Mouse (Mus musculus) liver, adult 2 months (tissue): ENCODE data around the gene Gpr84. TPM values are rescaled to one million over a fixed set of nuclear protein-coding genes. Genes with fewer than 3 reads are reported as not detected.
A peak's percentile ranks its signal among the peaks of the same experiment; 100 is the strongest.

Source experiments
- DNase-seq: peaks from one replicate; pipeline ENCODE4 v3.0.0-alpha.2; 2011; ENCODE audit warnings: low read depth, low spot score; ENCODE audit errors: extremely low read depth
- H3K27ac ChIP-seq: fragments of 200-500 bp; replicated peaks from 2 replicates; pipeline ENCODE4 v1.5.1; 2012; ENCODE audit warnings: low read depth, mild to moderate bottlenecking, control low read depth, inconsistent platforms, low read length; ENCODE audit not compliant: insufficient read depth
- H3K27me3 ChIP-seq: fragments of 200-500 bp; 2 replicates; pipeline ENCODE4 v1.6.1; 2012; ENCODE audit warnings: mild to moderate bottlenecking, moderate library complexity, low read length, inconsistent platforms; ENCODE audit not compliant: control insufficient read depth, insufficient read depth
- H3K36me3 ChIP-seq: fragments of 200-500 bp; 2 replicates; pipeline ENCODE4 v1.6.1; 2012; ENCODE audit warnings: low read length, inconsistent platforms; ENCODE audit not compliant: control insufficient read depth, insufficient read depth
- H3K4me1 ChIP-seq: fragments of 200-500 bp; 2 replicates; pipeline ENCODE4 v1.6.1; 2011; ENCODE audit warnings: low read length; ENCODE audit not compliant: control insufficient read depth, insufficient read depth
- H3K4me3 ChIP-seq: fragments of 200-500 bp; 2 replicates; pipeline ENCODE4 v1.5.1; 2011; ENCODE audit warnings: low read depth, mild to moderate bottlenecking, control low read depth, low read length, moderate library complexity; ENCODE audit not compliant: insufficient read depth
- H3K79me2 ChIP-seq: fragments of 200-500 bp; 2 replicates; pipeline ENCODE4 v1.6.1; 2012; ENCODE audit warnings: inconsistent platforms, mild to moderate bottlenecking, low read length, moderate library complexity; ENCODE audit not compliant: control insufficient read depth, insufficient read depth
- H3K9ac ChIP-seq: fragments of 200-500 bp; 2 replicates; pipeline ENCODE4 v1.6.1; 2012; ENCODE audit warnings: low read depth, mild to moderate bottlenecking, control low read depth, inconsistent platforms, low read length
- CTCF ChIP-seq: fragments of 200-500 bp; IDR thresholded peaks from 2 replicates; pipeline ENCODE4 v1.5.1; 2011; ENCODE audit warnings: low read depth, low read length, control low read depth
- POLR2A ChIP-seq: fragments of 200-500 bp; IDR thresholded peaks from 2 replicates; pipeline ENCODE4 v1.6.1; 2011; ENCODE audit warnings: low read length, control low read depth; ENCODE audit not compliant: insufficient read depth; ENCODE audit errors: extremely low read depth
- WGBS: fragments of 180-500 bp; shearing (Covaris S2); methylation state at CpG from one replicate; pipeline ENCODE4 v1.1.7; 2018; 5-methylcytosine and 5-hydroxymethylcytosine counted together
- polyA plus RNA-seq: library from polyadenylated mRNA; depleted of rRNA; stranded (reverse); fragments of >200 nt; gene quantifications from 2 replicates; pipeline ENCODE4 v1.2.3, GENCODE M21; 2012
- total RNA-seq: library from RNA; depleted of rRNA; stranded (reverse); fragments of >200 nt; gene quantifications from 2 replicates; pipeline ENCODE4 v1.2.3, GENCODE M21; 2014

The Gpr84 gene
- total and polyA plus RNA-seq, 2 experiments: 0.09 to 0.12 TPM

DNA sequence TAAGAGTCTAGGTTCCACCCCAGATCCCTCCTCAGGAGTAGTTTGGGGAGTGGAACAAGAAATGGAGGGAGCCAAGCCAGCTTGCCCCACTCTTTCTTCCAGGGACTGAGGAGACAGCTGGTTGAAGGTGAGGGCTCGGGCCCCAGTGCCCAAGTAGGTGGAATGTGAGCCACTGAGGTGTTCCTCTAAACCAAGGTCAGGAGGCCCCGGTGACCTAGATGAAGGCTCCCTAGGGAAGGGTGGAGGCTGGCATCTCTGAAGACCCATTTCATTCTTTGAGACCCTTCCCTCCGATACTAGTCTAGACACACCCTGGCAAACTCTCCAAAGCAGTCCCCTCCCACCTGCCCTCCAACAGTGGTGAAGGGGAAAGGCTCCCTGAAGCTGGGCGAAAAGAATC is 12.0 kb upstream of the Gpr84 start:
- DNase-seq: no peak
- H3K27me3 ChIP-seq: no peaks in the 10 kb centered on the region
- WGBS: 71% methylated on average over 4 of the region's 4 CpGs
- no peaks in the 10 kb centered on the region for H3K36me3 ChIP-seq
- peaks cover 5% of the 10 kb centered on the region for H3K4me1 ChIP-seq
- peak overlapping the region; percentile 74; the same call in 1 of the 2 replicates for H3K9ac ChIP-seq
- no peaks in the 10 kb centered on the region for H3K79me2 ChIP-seq
- no peak overlapping the region for H3K27ac ChIP-seq
- no peak for TF ChIP-seq CTCF
- no peak for TF ChIP-seq POLR2A
- no peak overlapping the region for H3K4me3 ChIP-seq

DNA sequence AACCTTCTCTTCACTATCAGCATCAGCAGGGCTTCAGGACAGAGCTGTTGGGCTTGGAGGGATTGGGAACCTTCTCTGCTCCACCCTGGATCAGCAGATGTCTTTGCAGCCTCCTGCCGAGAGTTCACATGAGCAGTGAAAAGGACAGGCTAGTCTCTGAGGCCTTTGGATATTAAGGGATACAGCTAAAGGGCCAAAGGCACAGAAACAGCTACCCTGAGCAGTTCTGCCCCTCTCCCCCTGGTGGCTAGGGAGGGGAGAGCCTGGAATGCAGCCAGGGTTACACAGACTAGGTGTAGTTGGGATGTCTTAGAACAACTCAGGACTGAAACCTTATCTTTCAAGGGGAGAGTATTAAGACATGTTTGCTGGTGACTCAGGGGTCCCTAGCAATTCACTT is 10.7 kb upstream of the Gpr84 start:
- no peak overlapping the region for H3K4me3 ChIP-seq
- 88% methylated on average over 1 of the region's 1 CpGs for WGBS
- DNase-seq: no peak
- H3K4me1 ChIP-seq: peaks cover 5% of the 10 kb centered on the region
- H3K27ac ChIP-seq: no peak overlapping the region
- H3K36me3 ChIP-seq: no peaks in the 10 kb centered on the region
- no peaks in the 10 kb centered on the region for H3K79me2 ChIP-seq
- no peaks in the 10 kb centered on the region for H3K27me3 ChIP-seq
- H3K9ac ChIP-seq: no peak overlapping the region
- TF ChIP-seq POLR2A: no peak
- peak; percentile 58 for TF ChIP-seq CTCF

DNA sequence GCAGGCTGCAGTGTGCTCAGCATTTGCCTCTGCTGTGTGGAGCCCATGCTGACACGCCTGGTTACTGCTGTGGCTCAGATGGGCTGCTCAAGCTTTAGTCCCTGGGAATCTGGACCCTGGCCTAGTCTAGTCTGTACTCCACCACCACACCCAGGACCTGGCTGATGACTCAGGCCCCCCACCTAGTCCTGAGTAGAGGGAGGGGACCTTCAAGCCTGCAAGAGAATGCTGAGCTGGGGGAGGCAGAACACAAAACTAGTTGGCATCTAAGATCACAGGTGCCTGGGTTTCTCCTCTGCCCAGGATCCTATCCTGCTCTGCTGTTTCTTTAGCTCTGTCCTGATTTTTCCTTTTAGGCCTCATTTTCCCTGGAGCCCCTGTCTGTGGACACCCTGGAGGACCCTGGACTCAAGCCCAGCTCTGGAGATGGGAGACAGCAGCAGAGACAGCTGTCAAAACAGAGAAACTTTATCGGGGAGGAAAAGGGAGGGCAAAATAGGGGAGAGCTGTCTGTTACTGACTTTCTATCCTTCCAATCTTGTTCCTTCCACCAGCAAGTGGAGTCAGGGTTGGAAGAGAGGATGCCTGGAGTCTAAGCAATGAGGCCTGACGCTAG is 7.9 kb upstream of the Gpr84 start:
- no peaks in the 10 kb centered on the region for H3K36me3 ChIP-seq
- no peak overlapping the region for H3K4me3 ChIP-seq
- H3K27ac ChIP-seq: no peak overlapping the region
- no peak for TF ChIP-seq POLR2A
- no peak for TF ChIP-seq CTCF
- DNase-seq: no peak
- peaks cover 8% of the 10 kb centered on the region for H3K4me1 ChIP-seq
- no peaks in the 10 kb centered on the region for H3K79me2 ChIP-seq
- no peaks in the 10 kb centered on the region for H3K27me3 ChIP-seq
- no peak overlapping the region for H3K9ac ChIP-seq
- WGBS: 84% methylated on average over 3 of the region's 3 CpGs

DNA sequence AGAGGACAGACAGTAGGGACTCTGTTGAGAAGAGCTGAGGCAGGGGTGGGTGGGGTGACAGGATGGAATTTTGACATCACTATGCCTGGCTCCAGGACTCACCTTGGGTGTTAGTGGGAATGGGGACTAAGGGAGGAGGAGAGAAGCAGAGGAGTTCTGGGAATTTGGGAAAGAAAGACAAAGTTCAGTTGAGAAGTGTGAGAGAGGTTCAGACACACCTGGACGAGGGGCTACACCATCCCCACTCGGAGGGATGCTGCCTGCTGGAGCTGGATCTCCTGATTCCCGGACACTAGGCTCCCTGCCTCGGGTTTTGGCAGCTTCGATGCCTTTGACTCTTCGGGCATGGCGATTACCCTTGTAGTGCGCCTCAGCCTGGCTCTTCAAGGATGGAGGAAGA is 7.3 kb upstream of the Gpr84 start:
- no peaks in the 10 kb centered on the region for H3K36me3 ChIP-seq
- no peak overlapping the region for H3K27ac ChIP-seq
- H3K27me3 ChIP-seq: no peaks in the 10 kb centered on the region
- DNase-seq: no peak
- 92% methylated on average over 8 of the region's 8 CpGs for WGBS
- no peak overlapping the region for H3K4me3 ChIP-seq
- no peak overlapping the region for H3K9ac ChIP-seq
- no peak for TF ChIP-seq CTCF
- H3K4me1 ChIP-seq: peaks cover 6% of the 10 kb centered on the region
- H3K79me2 ChIP-seq: no peaks in the 10 kb centered on the region

DNA sequence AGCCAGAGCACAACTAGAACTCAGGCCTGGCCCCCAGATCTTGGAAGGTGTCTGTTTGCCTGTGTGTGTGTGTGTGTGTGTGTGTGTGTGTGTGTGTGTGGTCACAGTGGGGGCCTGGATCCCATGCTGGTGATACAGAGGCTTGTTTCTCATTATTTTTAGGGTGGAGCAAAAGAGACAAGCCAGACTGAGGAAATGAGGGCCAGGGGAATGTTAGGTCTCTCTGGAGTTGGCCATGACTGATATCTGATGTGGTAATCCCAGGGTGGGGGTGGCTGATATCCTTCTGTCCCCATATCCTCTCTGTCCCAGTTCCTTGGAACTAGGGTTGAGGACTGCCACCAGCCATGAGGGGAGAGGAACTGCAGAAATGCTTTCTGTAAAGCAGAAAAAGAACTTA is 6.7 kb upstream of the Gpr84 start:
- Histone ChIP-seq H3K9ac (no peak overlapping the region), H3K27ac (no peak overlapping the region), H3K4me3 (no peak overlapping the region), H3K79me2 (no peaks in the 10 kb centered on the region), H3K4me1 (peaks cover 4% of the 10 kb centered on the region), H3K36me3 (no peaks in the 10 kb centered on the region), H3K27me3 (no peaks in the 10 kb centered on the region)
- DNase-seq: no peak
- no peak for TF ChIP-seq CTCF
- no peak for TF ChIP-seq POLR2A

DNA sequence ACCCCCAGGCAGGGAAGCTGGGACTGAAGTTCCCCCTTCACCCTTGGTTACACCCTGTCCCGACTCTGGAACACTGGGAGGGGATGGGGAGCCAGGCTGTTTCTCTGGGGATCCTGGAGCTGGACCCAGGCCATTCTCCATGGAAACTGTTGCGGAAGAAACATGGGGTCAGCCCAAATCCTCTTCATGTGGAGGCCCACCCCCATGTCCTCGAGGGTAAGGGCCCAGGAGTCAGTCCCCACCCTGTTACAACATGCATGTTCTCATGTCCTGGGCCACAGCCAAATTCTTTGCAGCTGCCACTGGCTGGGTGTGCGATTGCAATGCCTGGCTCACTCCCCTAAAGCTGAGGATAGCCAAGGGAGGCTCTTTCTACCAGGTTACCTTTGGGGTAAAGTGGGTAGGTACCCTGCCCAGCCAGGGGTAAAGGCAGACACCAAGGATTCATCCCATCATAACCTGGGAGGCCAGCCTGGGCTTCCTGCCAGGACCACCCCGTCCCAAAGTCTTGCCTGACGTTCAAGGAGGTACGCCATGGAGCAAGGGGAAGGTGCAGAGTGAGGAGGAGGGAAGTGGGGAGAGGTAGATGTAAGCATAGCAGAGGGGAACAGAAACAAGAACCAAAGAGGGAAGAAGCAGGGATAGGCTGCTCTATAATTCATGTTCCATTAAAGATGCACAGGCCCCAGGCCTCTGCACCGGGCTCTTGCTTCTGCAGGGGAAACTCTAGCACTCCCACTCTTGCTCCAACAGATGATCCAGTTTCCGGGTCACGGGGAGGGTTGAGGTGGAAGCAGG is 5.8 kb upstream of the Gpr84 start:
- Histone ChIP-seq H3K27me3 (no peaks in the 10 kb centered on the region), H3K79me2 (no peaks in the 10 kb centered on the region), H3K36me3 (no peaks in the 10 kb centered on the region), H3K27ac (no peak overlapping the region), H3K4me1 (peaks cover 4% of the 10 kb centered on the region), H3K4me3 (no peak overlapping the region), H3K9ac (no peak overlapping the region)
- no peak for DNase-seq
- WGBS: 66% methylated on average over 10 of the region's 10 CpGs
- no peak for TF ChIP-seq POLR2A
- no peak for TF ChIP-seq CTCF
